Mouse (Mus musculus) cerebellum, adult 2 months (tissue): Measurements from ENCODE around the gene Nobox. TPM values are rescaled to one million over a fixed set of nuclear protein-coding genes. Genes with fewer than 3 reads are reported as not detected.

Experiments
- DNase-seq, 2 experiments: peaks; one replicate each; pipeline ENCODE4 v3.0.0; 2021
- H3K27ac ChIP-seq: fragments of 200-500 bp; 2 replicates; pipeline ENCODE4 v1.5.1; 2012; ENCODE audit warnings: low read length, control low read depth, inconsistent platforms; ENCODE audit not compliant: insufficient read depth
- H3K27me3 ChIP-seq: fragments of 200-500 bp; 2 replicates; pipeline ENCODE4 v1.6.1; 2012; ENCODE audit warnings: inconsistent platforms, mild to moderate bottlenecking, low read length, moderate library complexity; ENCODE audit not compliant: control insufficient read depth, insufficient read depth
- H3K4me1 ChIP-seq: fragments of 200-500 bp; 2 replicates; pipeline ENCODE4 v1.6.1; 2011; ENCODE audit warnings: low read length; ENCODE audit not compliant: control insufficient read depth, insufficient read depth
- H3K4me3 ChIP-seq: fragments of 200-500 bp; replicated peaks from 2 replicates; pipeline ENCODE3; 2011; ENCODE audit warnings: mild to moderate bottlenecking, low read depth, low read length, control low read depth; ENCODE audit not compliant: insufficient read depth
- CTCF ChIP-seq: fragments of 200-500 bp; IDR thresholded peaks from 2 replicates; pipeline ENCODE4 v1.5.1; 2011; ENCODE audit warnings: low read depth, mild to moderate bottlenecking, control low read depth, low read length, moderate library complexity, borderline replicate concordance; ENCODE audit not compliant: insufficient read depth
- POLR2A ChIP-seq: fragments of 200-500 bp; IDR thresholded peaks from 2 replicates; pipeline ENCODE4 v1.6.1; 2011; ENCODE audit warnings: low read length, control low read depth, borderline replicate concordance; ENCODE audit not compliant: insufficient read depth
- WGBS: fragments of 180-500 bp; shearing (Covaris S2); methylation state at CpG from one replicate; pipeline ENCODE4 v1.1.7; 2018; 5-methylcytosine and 5-hydroxymethylcytosine counted together
- polyA plus RNA-seq: library from polyadenylated mRNA; depleted of rRNA; stranded (reverse); fragments of >200 nt; gene quantifications from 2 replicates; pipeline ENCODE4 v1.2.3, GENCODE M21; 2012; rRNA removed

The Nobox gene
- polyA plus RNA-seq, 1 experiment, result 0.10 TPM

DNA sequence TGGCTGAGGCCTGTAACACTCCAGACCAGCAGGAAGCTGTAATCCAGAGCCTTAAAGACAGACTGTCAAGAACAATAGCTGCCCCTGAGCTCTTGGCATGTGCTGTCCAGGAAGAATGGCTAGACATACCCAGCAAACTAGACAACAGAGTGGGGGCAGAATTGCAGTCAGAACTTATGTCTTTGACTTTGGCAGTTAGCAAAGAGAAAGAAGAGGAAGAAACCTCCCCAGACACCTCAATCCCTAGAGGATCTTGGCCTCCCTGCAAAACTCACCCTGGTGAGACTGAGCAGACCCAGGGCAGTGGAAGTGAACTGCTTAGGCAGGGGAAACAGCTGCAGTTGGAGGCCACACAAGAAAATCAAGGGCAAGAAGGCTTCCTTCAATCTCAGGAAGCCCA lies 36.8 kb downstream of the Nobox start:
- Histone ChIP-seq H3K4me3 (no peak overlapping the region), H3K4me1 (no peaks in the 10 kb centered on the region), H3K27ac (no peak overlapping the region), H3K27me3 (no peaks in the 10 kb centered on the region)
- TF ChIP-seq POLR2A (no peak), CTCF (no peak)
- DNase-seq, result no peak

DNA sequence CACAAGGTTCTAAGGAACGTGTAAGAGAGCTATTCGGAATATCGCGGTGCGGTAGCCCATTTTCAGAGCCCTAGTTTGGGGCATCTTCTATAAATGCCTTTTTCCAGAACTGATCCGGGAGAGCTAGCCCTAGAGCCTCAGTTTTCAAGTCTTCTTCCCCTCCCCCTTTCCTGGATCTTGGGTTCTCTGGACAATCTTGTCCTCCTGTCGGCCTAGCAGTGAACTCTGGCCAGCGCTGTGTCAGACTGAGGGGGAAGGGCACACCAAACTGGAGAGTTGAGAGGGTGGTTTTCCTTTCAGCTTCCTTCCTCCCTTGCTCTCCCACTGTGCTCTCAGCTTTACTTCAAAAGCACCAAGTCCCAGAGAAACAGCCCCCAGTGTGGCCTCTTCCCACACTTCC lies 43.0 kb downstream of the Nobox start:
- no peak for TF ChIP-seq CTCF
- TF ChIP-seq POLR2A, result no peak
- Histone ChIP-seq H3K27ac (no peak overlapping the region), H3K4me3 (no peak overlapping the region), H3K4me1 (no peaks in the 10 kb centered on the region), H3K27me3 (no peaks in the 10 kb centered on the region; the same call in 1 of the 2 replicates)
- 73% methylated on average over 8 of the region's 8 CpGs for WGBS
- DNase-seq, result no peak

DNA sequence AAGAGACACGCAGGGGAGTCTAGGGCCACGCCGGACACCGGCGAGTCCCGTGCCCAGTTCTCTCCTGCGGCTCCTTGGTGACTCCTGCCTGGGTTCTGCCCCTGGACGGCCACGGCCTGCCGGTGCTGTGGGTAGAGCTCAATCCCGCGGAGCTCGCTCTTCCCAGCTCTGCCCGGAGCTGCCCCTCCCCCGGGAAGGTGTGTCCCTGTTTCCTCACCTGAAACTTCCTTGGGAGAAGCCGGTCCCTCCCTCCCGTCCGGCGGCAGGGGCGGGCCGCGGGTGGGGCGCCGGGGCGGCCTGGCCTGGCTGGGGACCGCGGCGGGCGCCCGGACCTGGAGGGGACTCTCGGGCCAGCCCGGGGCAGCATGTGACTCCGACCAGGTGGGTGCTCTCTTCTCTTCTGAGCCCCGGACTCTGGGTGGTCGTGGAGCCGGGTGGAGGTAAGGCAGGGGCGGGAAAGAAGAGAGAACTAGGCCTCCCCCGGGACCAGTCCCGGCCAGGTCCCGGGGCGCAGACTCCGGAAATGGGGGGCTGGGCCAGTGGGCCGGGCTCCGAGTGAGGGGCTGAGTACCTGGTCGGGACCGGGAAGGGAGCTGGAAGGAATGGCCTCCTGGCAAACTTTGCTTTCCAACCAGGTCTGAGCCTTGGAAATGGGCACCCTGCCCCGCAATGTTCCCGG lies 43.9 kb downstream of the Nobox start, which contains the start of gene Arhgef5:
Arhgef5 (plus strand) TSS at position 220 of the 679 bp plus-strand sequence.
- Histone ChIP-seq H3K4me1 (no peaks in the 10 kb centered on the region), H3K27ac (no peak within 1 kb of the TSS), H3K27me3 (no peaks in the 10 kb centered on the region; the same call in 1 of the 2 replicates), H3K4me3 (peak within 1 kb of the TSS; percentile 2)
- TF ChIP-seq POLR2A (no peak), CTCF (no peak)
- WGBS, result 5% methylated on average over 46 of the region's 48 CpGs
- peak in 1 of 2 experiments; percentile 15 for DNase-seq

DNA sequence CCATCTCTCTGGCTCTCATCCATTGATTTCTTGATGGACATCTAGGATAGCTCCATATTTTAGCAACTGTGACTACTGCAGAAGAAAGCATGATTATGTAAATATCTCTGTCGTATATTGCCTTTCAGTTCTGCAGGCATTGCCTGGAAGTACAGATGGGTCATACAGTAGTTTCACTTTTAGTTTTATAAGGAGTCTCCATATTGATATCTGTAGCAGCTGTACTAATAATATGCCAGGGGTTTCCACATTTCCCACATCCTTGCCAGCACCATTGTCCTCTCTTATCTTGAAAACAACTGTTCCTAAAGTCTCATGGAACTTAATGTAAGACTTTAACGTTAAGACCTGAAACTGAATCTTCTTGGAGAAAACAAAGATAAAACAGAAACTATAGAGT lies 48.6 kb downstream of the Nobox start:
- WGBS, result 73% methylated on average over 2 of the region's 2 CpGs
- Histone ChIP-seq H3K4me3 (no peak overlapping the region), H3K4me1 (no peaks in the 10 kb centered on the region), H3K27ac (no peak overlapping the region), H3K27me3 (no peaks in the 10 kb centered on the region; the same call in 1 of the 2 replicates)
- TF ChIP-seq CTCF (no peak), POLR2A (no peak)
- DNase-seq, result no peak

DNA sequence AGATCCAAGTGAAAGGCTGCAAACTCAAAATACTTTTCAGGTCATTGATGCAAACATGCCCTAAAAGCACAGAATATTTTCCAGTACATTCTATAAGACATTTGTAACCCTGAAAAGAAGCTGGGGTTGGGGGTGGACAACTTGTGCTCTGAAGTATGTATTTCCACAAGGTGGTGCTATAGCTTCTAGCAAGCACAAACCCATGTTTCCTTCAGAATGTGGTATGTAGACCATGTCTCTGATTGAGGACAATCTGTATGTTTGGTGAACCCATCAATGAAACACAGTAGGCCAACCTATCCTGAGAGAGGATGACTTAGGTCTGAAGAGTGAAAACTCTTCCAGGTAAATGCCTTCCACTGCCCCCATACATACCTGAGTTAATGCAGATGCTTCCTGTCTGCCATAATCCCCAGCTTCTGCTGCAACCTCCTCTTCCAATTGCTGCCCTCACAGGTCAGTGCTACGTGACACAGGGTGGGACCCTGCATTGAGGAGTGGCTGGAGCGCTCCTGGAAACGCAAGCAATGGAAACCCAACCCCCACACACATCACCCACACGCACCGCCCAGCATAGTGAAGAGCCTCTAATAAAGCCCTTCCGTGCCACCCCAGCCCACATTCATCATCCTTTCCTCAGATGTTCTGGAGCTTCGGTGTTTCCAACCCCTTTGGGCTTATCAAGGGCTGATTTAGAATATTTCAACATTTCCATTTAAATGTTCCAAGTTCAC lies 55.0 kb downstream of the Nobox start:
- H3K27me3 ChIP-seq, result no peaks in the 10 kb centered on the region
- peak in 1 of 2 experiments; percentile 23 for DNase-seq
- H3K4me3 ChIP-seq, result no peak overlapping the region
- no peaks in the 10 kb centered on the region for H3K4me1 ChIP-seq
- TF ChIP-seq CTCF (peak; percentile 35; the same call in 1 of the 2 replicates), POLR2A (no peak)
- H3K27ac ChIP-seq, result no peak overlapping the region
- 78% methylated on average over 7 of the region's 7 CpGs for WGBS

Other genes starting within 250 kb of the Nobox start
- gene Olfr441, start 203.2 kb downstream of the Nobox start, polyA plus RNA-seq, result not detected in 2 replicates
- not detected in 2 replicates for gene Olfr237-ps1, start 163.0 kb downstream of the Nobox start, polyA plus RNA-seq
- gene Olfr437, start 146.3 kb downstream of the Nobox start, polyA plus RNA-seq, result not detected in 2 replicates
- gene Olfr13, start 137.4 kb downstream of the Nobox start, polyA plus RNA-seq, result not detected in 2 replicates
- gene Olfr435, start 112.4 kb downstream of the Nobox start, polyA plus RNA-seq, result not detected in 2 replicates
- not detected in 2 replicates for gene Olfr434, start 96.5 kb downstream of the Nobox start, polyA plus RNA-seq
- not detected in 2 replicates for gene Olfr47, start 78.0 kb downstream of the Nobox start, polyA plus RNA-seq
- gene Arhgef5, start 44.0 kb downstream of the Nobox start, polyA plus RNA-seq, result 2.4 and 2.9 TPM in 2 replicates